8 mouse cellular contexts compared by ENCODE assay signal in genomic region chr9:41950991-41951451, GRCm38 (mm10).
A peak's percentile ranks its signal among the peaks of the same experiment; 100 is the strongest.
DNase-seq lines count a peak whose midpoint lies in the region; ATAC-seq and TF ChIP-seq lines count a peak whose summit lies in the region.

No protein-coding gene starts in this region.

- H3K4me1 ChIP-seq in bone marrow macrophage, adult 2 months (ENCODE audit: control insufficient read depth, insufficient read depth, low read length): 0 out of 2 replicates have a peak, but pooled peaks cover 3% of the 10 kb centered on the region
- H3K4me1 ChIP-seq in embryonic fibroblast, embryonic 13.5 days (ENCODE audit: control insufficient read depth, insufficient read depth, low read length): peaks cover 14% of the 10 kb centered on the region
- H3K4me1 ChIP-seq in heart, embryonic 13.5 days: peaks cover 29% of the 10 kb centered on the region
- peaks cover 15% of the 10 kb centered on the region; the same call in 1 of the 2 replicates for H3K4me1 ChIP-seq in kidney, postnatal 0 days (replicated peaks; ENCODE audit: insufficient read depth, low read length)
- H3K4me1 ChIP-seq in liver, embryonic 11.5 days (replicated peaks; ENCODE audit: control insufficient read depth, insufficient read depth, low read length): peaks cover 2% of the 10 kb centered on the region; the same call in 1 of the 2 replicates

- H3K9ac ChIP-seq in heart, embryonic 13.5 days: peak overlapping the region; percentile 81
- H3K9ac ChIP-seq in kidney, postnatal 0 days (ENCODE audit: low read depth, low read length): peak overlapping the region; percentile 55; the same call in 1 of the 2 replicates
- H3K9ac ChIP-seq in liver, embryonic 11.5 days (ENCODE audit: low read depth, low read length): peak overlapping the region; percentile 58

- WGBS in heart, embryonic 13.5 days: under 1% methylated on average over 21 of the region's 21 CpGs
- WGBS in kidney, postnatal 0 days: 0% methylated on average over 21 of the region's 21 CpGs
- WGBS in liver, embryonic 11.5 days: under 1% methylated on average over 21 of the region's 21 CpGs

- H3ac ChIP-seq in myocyte (ENCODE audit: control insufficient read depth, insufficient read length): peak overlapping the region; percentile 43

- no peaks in the 10 kb centered on the region for H3K36me3 ChIP-seq in heart, embryonic 13.5 days
- no peaks in the 10 kb centered on the region for H3K36me3 ChIP-seq in kidney, postnatal 0 days (ENCODE audit: insufficient read depth, low read length)
- no peaks in the 10 kb centered on the region for H3K36me3 ChIP-seq in liver, embryonic 11.5 days (ENCODE audit: control insufficient read depth, insufficient read depth, low read length)
- H3K36me3 ChIP-seq in myocyte (ENCODE audit: control insufficient read depth, insufficient read depth): no peaks in the 10 kb centered on the region
- H3K36me3 ChIP-seq in splenic B cell, adult 2 months (ENCODE audit: control insufficient read depth, insufficient read depth, low read length, poor library complexity, severe bottlenecking): no peaks in the 10 kb centered on the region

- no peaks in the 10 kb centered on the region for H3K79me2 ChIP-seq in myocyte (ENCODE audit: control insufficient read depth, insufficient read depth)

- H3K27me3 ChIP-seq in heart, embryonic 13.5 days (replicated peaks): no peaks in the 10 kb centered on the region
- H3K27me3 ChIP-seq in kidney, postnatal 0 days (ENCODE audit: insufficient read depth, low read length): no peaks in the 10 kb centered on the region
- H3K27me3 ChIP-seq in liver, embryonic 11.5 days (replicated peaks; ENCODE audit: control insufficient read depth, insufficient read depth, low read length): no peaks in the 10 kb centered on the region; the same call in 1 of the 2 replicates
- no peaks in the 10 kb centered on the region for H3K27me3 ChIP-seq in myocyte (ENCODE audit: control insufficient read depth, insufficient read depth, insufficient read length)
- H3K27me3 ChIP-seq in splenic B cell, adult 2 months (ENCODE audit: control insufficient read depth, insufficient read depth, low read length, poor library complexity, severe bottlenecking): no peaks in the 10 kb centered on the region

- H3K27ac ChIP-seq in bone marrow macrophage, adult 2 months (ENCODE audit: insufficient read depth, low read depth, low read length): peak overlapping the region; percentile 70
- H3K27ac ChIP-seq in embryonic fibroblast, embryonic 13.5 days (ENCODE audit: insufficient read depth, low read length): peak overlapping the region; percentile 99
- H3K27ac ChIP-seq in heart, embryonic 13.5 days (replicated peaks): peak overlapping the region; percentile 96
- peak overlapping the region; percentile 90 for H3K27ac ChIP-seq in kidney, postnatal 0 days
- H3K27ac ChIP-seq in liver, embryonic 11.5 days (ENCODE audit: low read depth, low read length): peak overlapping the region; percentile 77; the same call in 1 of the 2 replicates

- H3K4me3 ChIP-seq in bone marrow macrophage, adult 2 months (ENCODE audit: insufficient read depth, low read length): peak overlapping the region; percentile 59
- H3K4me3 ChIP-seq in embryonic fibroblast, embryonic 13.5 days (ENCODE audit: insufficient read depth, low read length): peak overlapping the region; percentile 13; the same call in 1 of the 2 replicates
- H3K4me3 ChIP-seq in heart, embryonic 13.5 days: peak overlapping the region; percentile 55
- peak overlapping the region; percentile 40 for H3K4me3 ChIP-seq in kidney, postnatal 0 days (replicated peaks; ENCODE audit: low read depth, low read length)
- H3K4me3 ChIP-seq in liver, embryonic 11.5 days (ENCODE audit: low read depth, low read length): peak overlapping the region; percentile 41
- peak overlapping the region; percentile 25 for H3K4me3 ChIP-seq in myocyte

- H3K9me3 ChIP-seq in heart, embryonic 13.5 days: no peaks in the 10 kb centered on the region
- H3K9me3 ChIP-seq in kidney, postnatal 0 days (replicated peaks; ENCODE audit: low read length): no peaks in the 10 kb centered on the region
- no peaks in the 10 kb centered on the region for H3K9me3 ChIP-seq in liver, embryonic 11.5 days (ENCODE audit: control insufficient read depth, low read length)

- DNase-seq in 3T3-L1 (ENCODE audit: low read depth, low spot score): peak; percentile 95
- DNase-seq in kidney, postnatal 0 days (ENCODE audit: low spot score): peak; percentile 96
- DNase-seq in liver, embryonic 11.5 days (ENCODE audit: low spot score): peak; percentile 84
- peak; percentile 87 for DNase-seq in splenic B cell, adult 2 months (ENCODE audit: low read depth, low spot score)

- no peak for TF ChIP-seq POLR2A in bone marrow macrophage, adult 2 months (IDR thresholded peaks at IDR 0.05; ENCODE audit: borderline replicate concordance, low read depth, low read length)
- TF ChIP-seq POLR2A in embryonic fibroblast, embryonic 13.5 days (IDR thresholded peaks at IDR 0.05; ENCODE audit: low read depth, low read length): peak; percentile 53
- peak; percentile 37 for TF ChIP-seq POLR2A in myocyte (IDR thresholded peaks at IDR 0.05; ENCODE audit: insufficient read length, low read depth)

- peak overlapping the region; percentile 71 for H3K4me2 ChIP-seq in heart, embryonic 13.5 days
- H3K4me2 ChIP-seq in kidney, postnatal 0 days (ENCODE audit: low read length): peak overlapping the region; percentile 70
- peak overlapping the region; percentile 75 for H3K4me2 ChIP-seq in liver, embryonic 11.5 days
- H3K4me2 ChIP-seq in myocyte (ENCODE audit: low read depth): peak overlapping the region; percentile 94

- TF ChIP-seq CTCF in bone marrow macrophage, adult 2 months (IDR thresholded peaks at IDR 0.05; ENCODE audit: low read depth, low read length): peak; percentile 17; the same call in 1 of the 2 replicates
- TF ChIP-seq CTCF in embryonic fibroblast, embryonic 13.5 days (IDR thresholded peaks at IDR 0.05; ENCODE audit: borderline replicate concordance, insufficient read depth, low read length): peak; percentile 89
- peak; percentile 89 for TF ChIP-seq CTCF in kidney, postnatal 0 days (IDR thresholded peaks at IDR 0.05; ENCODE audit: low read depth)

- ATAC-seq in heart, embryonic 13.5 days (ENCODE audit: extremely low read depth, insufficient number of reproducible peaks, low FRiP score, low TSS enrichment): peak; percentile 73; the same call in 1 of the 2 replicates
- peak; percentile 66 for ATAC-seq in kidney, postnatal 0 days (replicated peaks; ENCODE audit: low FRiP score, low read depth)
- ATAC-seq in liver, embryonic 11.5 days (replicated peaks; ENCODE audit: low FRiP score): peak; percentile 63

TF ChIP-seq in myocyte, 11 proteins besides CTCF, POLR2A, EP300 and RAD21:
- TF ChIP-seq MAX (IDR thresholded peaks at IDR 0.05; ENCODE audit: low read depth) (no peak), USF1 (IDR thresholded peaks at IDR 0.05; ENCODE audit: low read depth) (peak; percentile 92), MYOG (IDR thresholded peaks at IDR 0.05; ENCODE audit: control insufficient read depth in 1 of 3, insufficient read depth in 1 of 3, insufficient read length in 2 of 3, low read depth in 2 of 3) (peak in 1 of 3 experiments; percentile 14), MYOD1 (IDR thresholded peaks at IDR 0.05; ENCODE audit: control insufficient read depth in 1 of 3, insufficient read length in 2 of 3, low read depth in 2 of 3) (peak in 2 of 3 experiments; percentile 28 to 49)

Comparison
In these comparisons a context has a peak if more than half of its experiments do, and no peak if none do; other contexts are left out.
1. Peak in every context shown above with its lines: DNase-seq, ATAC-seq, H3K4me3 ChIP-seq and H3K27ac ChIP-seq.
2. CTCF ChIP-seq: peak in every context shown above with its lines; median percentile 89 in embryonic fibroblast, embryonic 13.5 days; 89 in kidney, postnatal 0 days; 17 in bone marrow macrophage, adult 2 months.